Mouse (Mus musculus): Measurements from ENCODE around the gene Galk1.

- TF ChIP-seq CTCF (conservative IDR thresholded peaks at IDR 0.05; ENCODE audit: low read length) (no peak), NANOG (IDR thresholded peaks at IDR 0.05; ENCODE audit: borderline replicate concordance, low read length) (no peak), POU5F1 (IDR thresholded peaks at IDR 0.05; ENCODE audit: borderline replicate concordance, low read length) (no peak)
These were observed 11.9 kb downstream of the Galk1 start for GRCm38 (mm10) chr11:116000607-116001006.

Measured in E14TG2a.4 (cell line).